ENCODE assay signal across 10 mouse cellular contexts in genomic region chr2:9875220-9875619, GRCm38 (mm10). TPM values are rescaled to one million over a fixed set of nuclear protein-coding genes. Genes with fewer than 3 reads are reported as not detected.
DNase-seq lines count a peak whose midpoint lies in the region; ATAC-seq and TF ChIP-seq lines count a peak whose summit lies in the region.
"Had no signal": no experiment of that assay in that cellular context is flagged by ENCODE, and none has a peak within 500 bp of the region (broad histone marks: within the 10 kb centered on the region; RNA-seq: fewer than 3 reads in every experiment).

No protein-coding gene starts in this region.

- WGBS in kidney, adult 2 months = 33% methylated on average over 4 of the region's 4 CpGs
- 7% methylated on average over 4 of the region's 4 CpGs for WGBS in embryonic facial prominence, embryonic 13.5 days
- 4% methylated on average over 4 of the region's 4 CpGs for WGBS in limb, embryonic 11.5 days

- DNase-seq in kidney, adult 2 months = no peak
- no peak for DNase-seq in kidney, adult 9 months
- DNase-seq in limb, embryonic 11.5 days (ENCODE audit: low spot score) = peak; percentile 42
- DNase-seq in naive thymus-derived CD4-positive, alpha-beta T cell, adult 2 months (ENCODE audit: low read depth) = peak; percentile 43
- no peak for DNase-seq in testis, postnatal 10 days (ENCODE audit: low spot score)
- DNase-seq in cerebellum, postnatal 10 days = no peak
- DNase-seq: cerebellum, adult 11-12 months; right cerebral cortex, postnatal 25 days had no signal

- H3K9ac ChIP-seq in embryonic facial prominence, embryonic 13.5 days = peak overlapping the region; percentile 64
- no peak overlapping the region for H3K9ac ChIP-seq in limb, embryonic 11.5 days (ENCODE audit: low read length)

- TF ChIP-seq CTCF in kidney, adult 2 months (conservative IDR thresholded peaks at IDR 0.05; ENCODE audit: insufficient read depth, insufficient read length, low read depth, low read length) = no peak

- peaks cover 1% of the 10 kb centered on the region for H3K27me3 ChIP-seq in kidney, adult 2 months (replicated peaks; ENCODE audit: control insufficient read depth, insufficient read depth, low read length)
- H3K27me3 ChIP-seq in embryonic facial prominence, embryonic 13.5 days = peaks cover 90% of the 10 kb centered on the region
- H3K27me3 ChIP-seq in limb, embryonic 11.5 days (ENCODE audit: control insufficient read depth, insufficient read depth, low read length) = peaks cover 49% of the 10 kb centered on the region

- H3K4me3 ChIP-seq in kidney, adult 2 months (ENCODE audit: insufficient read depth, low read depth, low read length) = peak overlapping the region; percentile 30
- H3K4me3 ChIP-seq in embryonic facial prominence, embryonic 13.5 days = peak overlapping the region; percentile 54
- no peak overlapping the region for H3K4me3 ChIP-seq in limb, embryonic 11.5 days (ENCODE audit: low read depth, low read length)

- H3K4me1 ChIP-seq in kidney, adult 2 months (ENCODE audit: control insufficient read depth, insufficient read depth, low read length) = no peaks in the 10 kb centered on the region
- peaks cover 53% of the 10 kb centered on the region for H3K4me1 ChIP-seq in embryonic facial prominence, embryonic 13.5 days
- 0 out of 2 replicates have a peak, but pooled peaks cover 3% of the 10 kb centered on the region for H3K4me1 ChIP-seq in limb, embryonic 11.5 days (ENCODE audit: control insufficient read depth, insufficient read depth, low read length)

- no peak for ATAC-seq in embryonic facial prominence, embryonic 13.5 days (ENCODE audit: insufficient number of reproducible peaks, insufficient read depth, low FRiP score, low TSS enrichment, low read depth)
- ATAC-seq in limb, embryonic 11.5 days (ENCODE audit: insufficient number of reproducible peaks, low FRiP score, low TSS enrichment, low read depth) = no peak
- ATAC-seq: intestine, postnatal 0 days had no signal

- H3K36me3 ChIP-seq in kidney, adult 2 months (ENCODE audit: control insufficient read depth, insufficient read depth, low read length) = no peaks in the 10 kb centered on the region
- H3K36me3 ChIP-seq in embryonic facial prominence, embryonic 13.5 days = peaks cover 7% of the 10 kb centered on the region
- no peaks in the 10 kb centered on the region for H3K36me3 ChIP-seq in limb, embryonic 11.5 days (ENCODE audit: control insufficient read depth, insufficient read depth, low read length)

- no peaks in the 10 kb centered on the region for H3K9me3 ChIP-seq in embryonic facial prominence, embryonic 13.5 days
- H3K9me3 ChIP-seq in limb, embryonic 11.5 days (ENCODE audit: control insufficient read depth, low read length) = no peaks in the 10 kb centered on the region

- TF ChIP-seq POLR2A in kidney, adult 2 months (IDR thresholded peaks at IDR 0.05; ENCODE audit: low read depth, low read length) = no peak

- peak overlapping the region; percentile 90 for H3K4me2 ChIP-seq in embryonic facial prominence, embryonic 13.5 days
- no peak overlapping the region for H3K4me2 ChIP-seq in limb, embryonic 11.5 days (ENCODE audit: low read depth, severe bottlenecking)

- H3K27ac ChIP-seq in kidney, adult 2 months (ENCODE audit: insufficient read depth, low read depth, low read length) = 0 out of 2 replicates have a peak overlapping the region, but pooled peaks have one; percentile 0
- H3K27ac ChIP-seq in embryonic facial prominence, embryonic 13.5 days = no peak overlapping the region
- H3K27ac ChIP-seq in limb, embryonic 11.5 days (replicated peaks; ENCODE audit: low read depth, low read length) = no peak overlapping the region

RNA-seq across cellular contexts. Expression of gene 4930412O13Rik, which starts 5.8 kb away (rescaled TPM):
- polyA plus RNA-seq in kidney, adult 2 months (2012; rRNA removed) = 0.39 and 1.4 TPM in 2 replicates
- polyA plus RNA-seq in embryonic facial prominence, embryonic 13.5 days (2015; fragmentation: Nextera tagmentation; extraction: Ambion mirVana) = 1.0 TPM in 1 of 2 replicates, not detected in the other
- 0.15 TPM in 1 of 2 replicates, not detected in the other for polyA plus RNA-seq in limb, embryonic 11.5 days (2014; fragmentation: Nextera tagmentation; extraction: Ambion mirVana)
- polyA plus RNA-seq: intestine, postnatal 0 days had no signal

RNA-seq across cellular contexts. Expression of gene 9230102O04Rik, which starts 14.1 kb away (rescaled TPM):
- 1.6 and 2.8 TPM in 2 replicates for polyA plus RNA-seq in kidney, adult 2 months (2012; rRNA removed)
- polyA plus RNA-seq in embryonic facial prominence, embryonic 13.5 days (2015; fragmentation: Nextera tagmentation; extraction: Ambion mirVana) = 0.70 and 0.79 TPM in 2 replicates
- polyA plus RNA-seq in limb, embryonic 11.5 days (2014; fragmentation: Nextera tagmentation; extraction: Ambion mirVana) = 0.61 TPM in 1 of 2 replicates, not detected in the other
- polyA plus RNA-seq: intestine, postnatal 0 days had no signal

RNA-seq across cellular contexts. Expression of gene Gata3, which starts 14.6 kb away (rescaled TPM):
- polyA plus RNA-seq in kidney, adult 2 months (2012; rRNA removed) = 14.9 and 15.4 TPM in 2 replicates
- polyA plus RNA-seq in embryonic facial prominence, embryonic 13.5 days (2015; fragmentation: Nextera tagmentation; extraction: Ambion mirVana) = 21.7 and 29.8 TPM in 2 replicates
- polyA plus RNA-seq in limb, embryonic 11.5 days (2014; fragmentation: Nextera tagmentation; extraction: Ambion mirVana) = 3.9 and 4.4 TPM in 2 replicates

Comparison
In these comparisons a context has a peak if more than half of its experiments do, and no peak if none do; other contexts are left out.
1. DNase-seq: peak in limb, embryonic 11.5 days (single experiment) and naive thymus-derived CD4-positive, alpha-beta T cell, adult 2 months (single experiment); none in kidney, adult 2 months (single experiment), kidney, adult 9 months (single experiment), testis, postnatal 10 days (single experiment) and cerebellum, postnatal 10 days (0 of 2).